7 mouse cellular contexts compared by ENCODE assay signal in genomic region chr16:85173373-85174081, GRCm38 (mm10). TPM values are rescaled to one million over a fixed set of nuclear protein-coding genes. Genes with fewer than 3 reads are reported as not detected.
DNase-seq lines count a peak whose midpoint lies in the region; ATAC-seq and TF ChIP-seq lines count a peak whose summit lies in the region.

Gene App, minus strand, starts transcription at chr16:85173766.

- H3K27ac ChIP-seq in embryonic facial prominence, embryonic 13.5 days: peak within 1 kb of the TSS; percentile 92
- H3K27ac ChIP-seq in heart, adult 2 months: peak within 1 kb of the TSS; percentile 86
- H3K27ac ChIP-seq in limb, embryonic 14.5 days (replicated peaks; ENCODE audit: low read depth, low read length): peak within 1 kb of the TSS; percentile 89
- peak within 1 kb of the TSS; percentile 96 for H3K27ac ChIP-seq in midbrain, embryonic 16.5 days (ENCODE audit: low read length)

- DNase-seq in adrenal gland, postnatal 4 days (ENCODE audit: low spot score in 2 of 2): peak; percentile 85 to 86
- peak; percentile 92 to 98 for DNase-seq in heart, adult 2 months
- peak; percentile 83 to 91 for DNase-seq in kidney, adult 8-10 months
- DNase-seq in limb, embryonic 14.5 days (ENCODE audit: low spot score): peak; percentile 88
- DNase-seq in spleen, postnatal 10 days (ENCODE audit: low spot score in 2 of 2): peak; percentile 60 to 81

- TF ChIP-seq CTCF in heart, adult 2 months (IDR thresholded peaks at IDR 0.05): no peak

- H3K9ac ChIP-seq in embryonic facial prominence, embryonic 13.5 days: peak within 1 kb of the TSS; percentile 95
- peak within 1 kb of the TSS; percentile 91 for H3K9ac ChIP-seq in heart, adult 2 months (ENCODE audit: low read depth, low read length)
- peak within 1 kb of the TSS; percentile 92 for H3K9ac ChIP-seq in limb, embryonic 14.5 days (ENCODE audit: low read depth, low read length, severe bottlenecking)
- H3K9ac ChIP-seq in midbrain, embryonic 16.5 days (ENCODE audit: low read depth, low read length): peak within 1 kb of the TSS; percentile 99

- H3K36me3 ChIP-seq in embryonic facial prominence, embryonic 13.5 days: no peaks in the 10 kb centered on the region
- peaks cover 12% of the 10 kb centered on the region for H3K36me3 ChIP-seq in heart, adult 2 months (ENCODE audit: control insufficient read depth, insufficient read depth, low read length)
- H3K36me3 ChIP-seq in limb, embryonic 14.5 days (ENCODE audit: control insufficient read depth, insufficient read depth, low read length): 0 out of 2 replicates have a peak, but pooled peaks cover 5% of the 10 kb centered on the region
- no peaks in the 10 kb centered on the region; the same call in 1 of the 2 replicates for H3K36me3 ChIP-seq in midbrain, embryonic 16.5 days (ENCODE audit: control insufficient read depth, insufficient read depth, low read length)

- under 1% methylated on average over 78 of the region's 78 CpGs for WGBS in embryonic facial prominence, embryonic 13.5 days
- WGBS in heart, adult 2 months: 1% methylated on average over 77 of the region's 78 CpGs
- WGBS in limb, embryonic 14.5 days: under 1% methylated on average over 54 of the region's 78 CpGs
- under 1% methylated on average over 78 of the region's 78 CpGs for WGBS in midbrain, embryonic 16.5 days

- H3K4me1 ChIP-seq in embryonic facial prominence, embryonic 13.5 days: peaks cover 25% of the 10 kb centered on the region
- H3K4me1 ChIP-seq in heart, adult 2 months (ENCODE audit: control insufficient read depth, insufficient read depth, low read length): peaks cover 14% of the 10 kb centered on the region
- H3K4me1 ChIP-seq in limb, embryonic 14.5 days (ENCODE audit: control insufficient read depth, insufficient read depth, low read length): peaks cover 17% of the 10 kb centered on the region
- peaks cover 25% of the 10 kb centered on the region for H3K4me1 ChIP-seq in midbrain, embryonic 16.5 days (ENCODE audit: control insufficient read depth, insufficient read depth, low read length)

- TF ChIP-seq EP300 in heart, adult 2 months (IDR thresholded peaks at IDR 0.05; ENCODE audit: insufficient read depth, low read depth, low read length): no peak

- H3K27me3 ChIP-seq in embryonic facial prominence, embryonic 13.5 days: 0 out of 2 replicates have a peak, but pooled peaks cover 7% of the 10 kb centered on the region
- H3K27me3 ChIP-seq in heart, adult 2 months (ENCODE audit: control insufficient read depth, insufficient read depth, low read length): no peaks in the 10 kb centered on the region
- no peaks in the 10 kb centered on the region for H3K27me3 ChIP-seq in limb, embryonic 14.5 days (ENCODE audit: control insufficient read depth, insufficient read depth, low read length)
- H3K27me3 ChIP-seq in midbrain, embryonic 16.5 days (ENCODE audit: control insufficient read depth, insufficient read depth, low read depth, low read length): no peaks in the 10 kb centered on the region

- peak; percentile 81 for ATAC-seq in embryonic facial prominence, embryonic 13.5 days (ENCODE audit: insufficient number of reproducible peaks, insufficient read depth, low FRiP score, low TSS enrichment, low read depth)
- ATAC-seq in limb, embryonic 14.5 days (ENCODE audit: low FRiP score, low read depth): peak; percentile 81
- ATAC-seq in midbrain, embryonic 16.5 days: peak; percentile 88

- H3K9me3 ChIP-seq in embryonic facial prominence, embryonic 13.5 days: no peaks in the 10 kb centered on the region
- H3K9me3 ChIP-seq in limb, embryonic 14.5 days (ENCODE audit: control insufficient read depth, low read length): no peaks in the 10 kb centered on the region
- H3K9me3 ChIP-seq in midbrain, embryonic 16.5 days (replicated peaks; ENCODE audit: control insufficient read depth, low read length, poor library complexity, severe bottlenecking): no peaks in the 10 kb centered on the region

- intact Hi-C loops in heart, adult 2 months (cut with DNase I): loop anchor here (1.0 to 10.0 kb wide), 5 partner anchors 25 to 504 kb away; no protein-coding TSS in a partner anchor

- peak within 1 kb of the TSS; percentile 79 for H3K4me3 ChIP-seq in embryonic facial prominence, embryonic 13.5 days
- H3K4me3 ChIP-seq in heart, adult 2 months: peak within 1 kb of the TSS; percentile 96
- H3K4me3 ChIP-seq in limb, embryonic 14.5 days (replicated peaks; ENCODE audit: low read length): peak within 1 kb of the TSS; percentile 95
- H3K4me3 ChIP-seq in midbrain, embryonic 16.5 days (ENCODE audit: low read depth, low read length): peak within 1 kb of the TSS; percentile 80

- peak within 1 kb of the TSS; percentile 65 for H3K4me2 ChIP-seq in embryonic facial prominence, embryonic 13.5 days
- H3K4me2 ChIP-seq in limb, embryonic 14.5 days (replicated peaks; ENCODE audit: low read depth, low read length, severe bottlenecking): peak within 1 kb of the TSS; percentile 74
- peak within 1 kb of the TSS; percentile 87 for H3K4me2 ChIP-seq in midbrain, embryonic 16.5 days (ENCODE audit: low read length)

- TF ChIP-seq POLR2A in heart, adult 2 months (IDR thresholded peaks at IDR 0.05; ENCODE audit: insufficient read depth, low read depth, low read length): peak; percentile 64
- 0 out of 2 replicates have a peak, but pooled peaks have one; percentile 53 for TF ChIP-seq POLR2A in limb, embryonic 14.5 days (IDR thresholded peaks at IDR 0.05; ENCODE audit: borderline replicate concordance, extremely low read depth, insufficient read depth, insufficient read length)

- peaks cover 2% of the 10 kb centered on the region; the same call in 1 of the 2 replicates for H3K79me2 ChIP-seq in heart, adult 2 months (replicated peaks; ENCODE audit: control insufficient read depth, insufficient read depth, low read length)

RNA-seq across cellular contexts. Expression of gene App, which starts in this region (rescaled TPM):
- total RNA-seq in adrenal gland, postnatal 4 days (2021): 100 to 1,000 TPM; 403 to 480 TPM
- 197 and 260 TPM in 2 replicates for polyA plus RNA-seq in embryonic facial prominence, embryonic 13.5 days (2015; fragmentation: Nextera tagmentation; extraction: Ambion mirVana)
- total RNA-seq in heart, adult 2 months (2021): 100 to 1,000 TPM; 141 to 142 TPM
- polyA plus RNA-seq in heart, adult 2 months (2012; rRNA removed): 90.6 and 116 TPM in 2 replicates
- 307 and 326 TPM in 2 replicates for polyA plus RNA-seq in limb, embryonic 14.5 days (2012; rRNA removed)
- 206 and 221 TPM in 2 replicates for polyA plus RNA-seq in limb, embryonic 14.5 days (2014; fragmentation: Nextera tagmentation; extraction: Ambion mirVana)
- polyA plus RNA-seq in midbrain, embryonic 16.5 days (2015; fragmentation: Nextera tagmentation; extraction: Ambion mirVana): 436 and 470 TPM in 2 replicates

Comparison
In these comparisons a context has a peak if more than half of its experiments do, and no peak if none do; other contexts are left out.
1. Peak in every context shown above with its lines: DNase-seq, ATAC-seq, H3K4me3 ChIP-seq and H3K27ac ChIP-seq.